Mouse (Mus musculus) spleen, adult 2 months (tissue): ENCODE results near the gene Utp15.

Experiments used
- CTCF ChIP-seq: fragments of 200-500 bp; IDR thresholded peaks from 2 replicates; pipeline ENCODE4 v1.5.1; 2011; ENCODE audit warnings: mild to moderate bottlenecking, inconsistent platforms; ENCODE audit not compliant: insufficient read depth, insufficient read length, insufficient replicate concordance; ENCODE audit errors: extremely low read depth
- POLR2A ChIP-seq: fragments of 200-500 bp; IDR thresholded peaks from 2 replicates; pipeline ENCODE4 v1.6.1; 2011; ENCODE audit warnings: low read depth, low read length, inconsistent platforms

DNA sequence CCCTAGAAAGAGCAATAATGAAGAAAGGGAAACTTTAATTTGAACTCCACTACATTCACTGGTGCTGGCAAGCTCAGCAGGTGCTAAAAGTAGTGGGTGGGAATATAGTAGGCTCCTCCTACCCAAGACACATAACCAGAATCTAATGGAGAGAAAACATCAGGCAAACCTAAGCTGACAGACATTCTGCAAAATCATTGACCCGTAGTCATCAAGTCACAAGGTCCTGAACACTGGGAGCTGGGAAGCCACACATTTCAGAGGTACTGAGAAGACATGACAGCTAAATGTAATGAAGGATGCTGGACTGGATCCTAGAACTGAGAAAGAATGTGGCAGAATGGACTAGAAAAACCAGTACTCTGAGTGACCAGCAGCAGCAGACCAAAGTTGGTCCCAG is 32.3 kb downstream of the Utp15 start:
- TF ChIP-seq POLR2A: no peak
- no peak for TF ChIP-seq CTCF
